Mouse (Mus musculus) gastrocnemius, adult 2 months (tissue): Measurements from ENCODE around the gene Myo5c. TPM values are rescaled to one million over a fixed set of nuclear protein-coding genes. Genes with fewer than 3 reads are reported as not detected.

Source experiments
- DNase-seq: peaks from one replicate; pipeline ENCODE4 v3.0.0; 2022
- H3K27ac ChIP-seq: fragments of 200-600 bp; 2 replicates; pipeline ENCODE4 v1.8.1; 2022; ENCODE audit warnings: mild to moderate bottlenecking
- H3K4me3 ChIP-seq: fragments of 200-600 bp; 2 replicates; pipeline ENCODE4 v1.8.1; 2022; ENCODE audit warnings: mild to moderate bottlenecking, moderate library complexity
- CTCF ChIP-seq: fragments of 200-600 bp; IDR thresholded peaks from 2 replicates; pipeline ENCODE4 v1.8.1; 2022; ENCODE audit warnings: antibody characterized with exemption, mild to moderate bottlenecking, moderate library complexity
- intact Hi-C: fragments of 180-260 bp; cut with DNase I; formaldehyde crosslinking; loops from one replicate; pipeline ENCODE4 v1.15.1; 2025
- long read RNA-seq, 2 experiments: library from polyadenylated mRNA; stranded (forward); transcript quantifications; one replicate each; pipeline ENCODE4 v2.0.0; 2021
- total RNA-seq, 2 experiments: library from RNA; stranded (reverse); gene quantifications; 2 replicates each; pipeline ENCODE4 v1.2.3; 2021

Gene Myo5c
- total RNA-seq: 10 to 100 TPM; 10.8 to 13.6 TPM
- long read RNA-seq, experiment 1, partial matches to known transcripts: 2 of 3 reads
- long read RNA-seq, experiment 1, other reads (novel, unspliced or antisense): 1 of 3 reads
- long read RNA-seq, experiment 2, partial matches to known transcripts: 0 of 4 reads
- long read RNA-seq, experiment 2, other reads (novel, unspliced or antisense): 4 of 4 reads

- DNase-seq: peak; percentile 90
- Histone ChIP-seq H3K27ac (peak within 1 kb of the TSS; percentile 91), H3K4me3 (peak within 1 kb of the TSS; percentile 86)
- intact Hi-C loops: no loop called here
- no peak for TF ChIP-seq CTCF
Observed at GRCm38 (mm10) chr9:75231841-75232746, at the start of gene Myo5c. Myo5c (plus strand) TSS chr9:75232020.

GRCm38 (mm10) chr9:75187646-75188260 is 44.1 kb upstream of the Myo5c start:
- intact Hi-C loops: no loop called here
- no peak for TF ChIP-seq CTCF
- no peak for DNase-seq
- Histone ChIP-seq H3K27ac (no peak overlapping the region), H3K4me3 (no peak overlapping the region)

GRCm38 (mm10) chr9:75193858-75194257 is 38.0 kb upstream of the Myo5c start:
- H3K27ac ChIP-seq: peak overlapping the region; percentile 61
- intact Hi-C loops: loop anchor here (10.0 kb wide), 1 partner anchor 289 kb away; no protein-coding TSS in a partner anchor
- peak; percentile 29 for DNase-seq
- no peak overlapping the region for H3K4me3 ChIP-seq
- TF ChIP-seq CTCF: no peak

- peak; percentile 33 for DNase-seq
- no peak for TF ChIP-seq CTCF
- intact Hi-C loops: loop anchor here (5.0 to 10.0 kb wide), 2 partner anchors 144 to 292 kb away; no protein-coding TSS in a partner anchor
- Histone ChIP-seq H3K27ac (peak overlapping the region; percentile 64), H3K4me3 (no peak overlapping the region)
Observed at GRCm38 (mm10) chr9:75196335-75196734, 35.5 kb upstream of the Myo5c start.

GRCm38 (mm10) chr9:75197297-75197696 is 34.5 kb upstream of the Myo5c start:
- no peak for DNase-seq
- no peak overlapping the region for H3K4me3 ChIP-seq
- no peak overlapping the region for H3K27ac ChIP-seq
- peak; percentile 37; the same call in 1 of the 2 replicates for TF ChIP-seq CTCF
- intact Hi-C loops: loop anchor here (5.0 to 10.0 kb wide), 2 partner anchors 145 to 292 kb away; no protein-coding TSS in a partner anchor

- no peak for TF ChIP-seq CTCF
- intact Hi-C loops: no loop called here
- Histone ChIP-seq H3K27ac (no peak overlapping the region), H3K4me3 (no peak overlapping the region)
- DNase-seq: no peak
Observed at GRCm38 (mm10) chr9:75201506-75201905, 30.3 kb upstream of the Myo5c start.

- intact Hi-C loops: no loop called here
- no peak for DNase-seq
- no peak for TF ChIP-seq CTCF
Observed at GRCm38 (mm10) chr9:75202036-75202435, 29.8 kb upstream of the Myo5c start.

GRCm38 (mm10) chr9:75209246-75209645 is 22.6 kb upstream of the Myo5c start:
- no peak for TF ChIP-seq CTCF
- Histone ChIP-seq H3K27ac (no peak overlapping the region), H3K4me3 (no peak overlapping the region)
- intact Hi-C loops: loop anchor here (2.0 to 5.0 kb wide), 2 partner anchors 72 to 137 kb away; partner anchors contain the start of gene Myo5a
- DNase-seq: no peak

More at GRCm38 (mm10) chr9:75202036-75202435, 29.8 kb upstream of the Myo5c start:
- H3K4me3 ChIP-seq: no peak overlapping the region
- no peak overlapping the region for H3K27ac ChIP-seq

GRCm38 (mm10) chr9:75210269-75210668 is 21.6 kb upstream of the Myo5c start:
- Histone ChIP-seq H3K27ac (no peak overlapping the region), H3K4me3 (no peak overlapping the region)
- peak; percentile 58 for TF ChIP-seq CTCF
- no peak for DNase-seq
- intact Hi-C loops: no loop called here

- no peak overlapping the region for H3K27ac ChIP-seq
- TF ChIP-seq CTCF: no peak
- intact Hi-C loops: no loop called here
- no peak overlapping the region for H3K4me3 ChIP-seq
- DNase-seq: no peak
Observed at GRCm38 (mm10) chr9:75214743-75215413, 16.9 kb upstream of the Myo5c start.

GRCm38 (mm10) chr9:75219942-75220341 is 11.9 kb upstream of the Myo5c start:
- intact Hi-C loops: no loop called here
- H3K27ac ChIP-seq: no peak overlapping the region
- DNase-seq: no peak
- H3K4me3 ChIP-seq: no peak overlapping the region
- TF ChIP-seq CTCF: no peak
